Mouse (Mus musculus) cerebellum, postnatal 14 days (tissue): ENCODE measurements around the gene Sgf29.
"Not testable (repeated sequence)": the region's sequence is repeated elsewhere in the genome, so short reads cannot be mapped to it uniquely, and the experiment has no call there.

ENCODE experiments used
- DNase-seq, 2 experiments: peaks; one replicate each; pipeline ENCODE4 v3.0.0; 2021; ENCODE audit warnings: mixed read lengths in 2 of 2

Sgf29 gene

GRCm38 (mm10) chr7:126688156-126688555 is 39.0 kb downstream of the Sgf29 start:
- DNase-seq: not testable (repeated sequence)

DNA sequence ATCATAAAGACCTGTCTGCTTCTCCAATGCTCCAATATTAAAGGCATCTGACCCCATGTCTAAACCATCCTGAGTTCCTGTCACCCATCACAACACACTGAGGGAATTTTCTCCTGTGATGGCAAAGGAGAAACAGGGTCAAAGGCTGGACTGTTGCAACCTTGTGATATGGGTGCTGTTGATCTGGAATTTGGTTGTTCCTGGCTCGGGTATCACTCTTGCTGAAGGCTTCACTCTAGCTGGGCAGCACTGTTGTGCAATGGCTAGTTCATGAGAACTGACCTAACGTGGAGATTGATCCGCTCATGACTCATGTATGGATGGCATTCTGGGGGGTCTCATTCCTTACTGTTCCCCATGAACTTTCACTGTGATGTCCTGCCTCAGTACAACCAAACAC is 39.9 kb downstream of the Sgf29 start:
- DNase-seq: no peak

DNA sequence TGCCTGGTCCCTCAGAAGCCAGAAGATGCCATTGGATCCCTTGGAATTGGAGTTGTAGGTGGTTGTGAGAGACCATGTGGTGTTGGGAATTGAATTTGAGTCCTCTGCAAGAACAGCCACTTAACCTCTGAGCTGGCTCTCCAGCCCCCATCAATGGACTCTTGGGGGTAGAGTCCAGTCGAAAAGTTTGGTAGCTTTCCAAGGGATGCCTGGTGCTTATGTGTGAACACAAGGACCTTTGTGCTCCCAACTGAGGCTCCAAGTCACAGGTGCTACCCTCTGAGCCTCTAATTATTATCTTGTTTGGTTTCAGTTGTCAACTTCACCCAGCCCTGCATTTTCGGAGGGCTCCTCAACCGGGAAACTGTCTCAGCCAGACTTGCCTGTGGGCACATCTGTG is 41.6 kb downstream of the Sgf29 start:
- DNase-seq: no peak

- no peak for DNase-seq
Observed at GRCm38 (mm10) chr7:126691676-126692075, 42.6 kb downstream of the Sgf29 start.

GRCm38 (mm10) chr7:126692426-126692825 is 43.3 kb downstream of the Sgf29 start:
- DNase-seq: no peak

DNA sequence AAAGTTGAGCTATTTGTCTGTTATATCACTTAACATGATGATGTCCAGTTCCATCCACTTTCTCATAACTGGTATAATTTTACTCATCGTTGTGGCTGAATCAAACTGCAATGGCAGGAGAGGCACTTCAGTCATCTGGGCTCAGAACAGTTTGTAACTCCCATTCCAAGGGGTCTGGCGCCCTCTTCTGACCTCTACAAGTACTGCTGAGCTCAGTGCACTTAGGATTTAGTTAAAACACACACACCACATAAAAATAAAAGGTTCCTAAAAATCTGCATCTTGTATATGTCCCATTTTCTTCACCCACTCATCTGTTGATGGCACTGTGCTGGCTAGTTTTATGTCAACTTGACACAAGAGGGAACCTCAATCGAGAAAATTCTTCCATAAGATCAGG is 44.1 kb downstream of the Sgf29 start:
- peak; percentile 87 to 93 for DNase-seq

DNA sequence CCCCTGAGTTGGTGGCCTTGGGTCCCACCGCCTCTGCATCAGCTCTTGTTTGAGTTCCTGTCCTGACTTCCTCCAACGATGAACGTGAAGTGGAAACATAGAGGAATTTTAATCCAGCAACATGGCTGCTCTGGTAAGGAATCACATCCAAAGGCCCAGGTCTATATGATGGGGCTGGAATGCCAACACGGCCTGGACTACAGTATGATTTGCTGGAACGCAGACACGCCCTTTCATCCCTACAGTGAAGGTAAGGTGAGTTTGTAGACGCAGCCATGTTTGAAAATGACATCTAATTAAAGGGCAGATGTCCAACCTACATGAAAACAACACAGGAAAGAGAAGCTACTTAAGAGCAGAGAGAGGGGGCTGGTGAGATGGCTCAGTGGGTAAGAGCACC is 44.7 kb downstream of the Sgf29 start:
- no peak for DNase-seq

DNA sequence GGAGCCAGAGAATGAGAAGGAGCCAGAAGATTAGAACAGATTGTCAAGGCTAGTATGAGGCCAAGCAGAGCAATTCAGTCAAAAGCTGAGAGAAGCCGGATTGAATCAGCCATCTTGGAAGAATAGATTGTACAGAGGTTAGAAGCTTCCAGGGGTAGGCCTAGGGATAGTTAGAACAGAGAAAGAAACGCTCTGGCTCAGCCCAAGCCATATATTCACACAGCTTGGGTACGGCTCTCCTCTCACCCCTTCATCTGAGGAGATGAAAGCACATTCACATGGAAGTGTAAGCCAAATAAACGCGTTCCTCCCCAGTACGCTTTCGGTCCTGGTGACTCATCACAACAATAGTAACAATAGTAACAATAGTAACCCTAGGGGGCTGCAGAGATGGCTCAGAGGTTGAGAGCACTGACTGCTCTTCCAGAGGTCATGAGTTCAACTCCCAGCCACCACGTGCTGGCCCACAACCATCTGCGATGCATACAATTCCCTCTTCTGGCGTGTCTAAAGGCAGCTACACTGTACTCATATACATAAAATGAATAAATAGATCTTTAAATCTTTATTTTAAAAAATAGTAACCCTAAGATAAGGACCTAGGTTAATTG is 45.4 kb downstream of the Sgf29 start:
- DNase-seq: peak in 1 of 2 experiments; percentile 33

GRCm38 (mm10) chr7:126695210-126695611 is 46.1 kb downstream of the Sgf29 start, which contains the start of gene Bola2:
Gene Bola2, plus strand, starts transcription at chr7:126695401.
- DNase-seq: peak in 1 of 2 experiments; percentile 73

DNA sequence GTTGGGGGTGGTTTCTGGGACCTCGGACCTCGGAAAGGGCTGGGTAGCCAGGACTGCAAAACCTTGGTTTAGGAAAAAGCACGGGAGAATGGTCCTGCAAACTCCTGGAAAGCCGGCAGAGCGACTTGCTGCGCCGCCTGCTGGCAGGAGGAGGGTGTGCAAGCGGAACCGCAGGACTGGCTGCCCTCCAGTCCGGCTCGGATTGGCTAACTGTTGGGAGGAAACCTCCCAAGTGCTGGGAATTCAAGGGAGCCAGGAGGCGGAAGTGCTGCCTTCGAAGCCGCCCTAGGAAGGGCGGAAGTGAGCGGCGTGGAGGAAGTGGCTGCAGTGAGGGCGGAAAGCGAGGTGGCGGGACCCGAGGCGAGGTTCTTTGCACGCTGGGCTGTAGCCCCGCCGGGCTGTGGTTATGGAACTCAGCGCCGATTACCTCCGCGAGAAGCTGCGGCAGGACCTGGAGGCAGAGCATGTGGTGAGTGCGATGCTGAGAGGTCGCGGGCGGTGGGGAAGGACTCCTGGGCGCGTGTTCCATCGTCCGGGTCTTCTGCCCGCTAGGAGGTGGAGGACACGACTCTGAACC is 46.6 kb downstream of the Sgf29 start, which contains the start of gene Slx1b:
Slx1b (minus strand) TSS at position 154 of the 577 bp plus-strand sequence.
- DNase-seq: peak; percentile 95 to 97

DNA sequence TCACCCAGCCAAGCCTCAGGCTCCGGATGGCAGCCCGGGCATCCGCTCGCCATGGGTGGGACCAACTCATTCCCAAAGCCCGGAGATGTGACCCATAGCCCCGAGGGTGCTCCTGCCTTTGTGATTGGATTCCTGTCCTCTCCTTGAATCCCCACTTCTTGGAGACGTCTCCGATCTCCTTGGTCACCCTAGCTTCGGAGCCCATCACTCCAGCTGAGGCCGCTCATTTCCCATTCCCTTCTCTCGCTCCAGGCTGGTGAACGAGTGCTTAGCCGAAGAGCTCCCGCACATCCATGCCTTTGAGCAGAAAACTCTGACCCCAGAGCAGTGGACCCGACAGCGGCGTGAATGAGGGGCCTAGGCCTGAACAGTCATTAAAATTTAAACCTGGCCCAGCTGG is 47.2 kb downstream of the Sgf29 start:
- DNase-seq: no peak

GRCm38 (mm10) chr7:126696886-126697285 is 47.8 kb downstream of the Sgf29 start:
- DNase-seq: no peak

GRCm38 (mm10) chr7:126697838-126698237 is 48.7 kb downstream of the Sgf29 start:
- DNase-seq: no peak

DNA sequence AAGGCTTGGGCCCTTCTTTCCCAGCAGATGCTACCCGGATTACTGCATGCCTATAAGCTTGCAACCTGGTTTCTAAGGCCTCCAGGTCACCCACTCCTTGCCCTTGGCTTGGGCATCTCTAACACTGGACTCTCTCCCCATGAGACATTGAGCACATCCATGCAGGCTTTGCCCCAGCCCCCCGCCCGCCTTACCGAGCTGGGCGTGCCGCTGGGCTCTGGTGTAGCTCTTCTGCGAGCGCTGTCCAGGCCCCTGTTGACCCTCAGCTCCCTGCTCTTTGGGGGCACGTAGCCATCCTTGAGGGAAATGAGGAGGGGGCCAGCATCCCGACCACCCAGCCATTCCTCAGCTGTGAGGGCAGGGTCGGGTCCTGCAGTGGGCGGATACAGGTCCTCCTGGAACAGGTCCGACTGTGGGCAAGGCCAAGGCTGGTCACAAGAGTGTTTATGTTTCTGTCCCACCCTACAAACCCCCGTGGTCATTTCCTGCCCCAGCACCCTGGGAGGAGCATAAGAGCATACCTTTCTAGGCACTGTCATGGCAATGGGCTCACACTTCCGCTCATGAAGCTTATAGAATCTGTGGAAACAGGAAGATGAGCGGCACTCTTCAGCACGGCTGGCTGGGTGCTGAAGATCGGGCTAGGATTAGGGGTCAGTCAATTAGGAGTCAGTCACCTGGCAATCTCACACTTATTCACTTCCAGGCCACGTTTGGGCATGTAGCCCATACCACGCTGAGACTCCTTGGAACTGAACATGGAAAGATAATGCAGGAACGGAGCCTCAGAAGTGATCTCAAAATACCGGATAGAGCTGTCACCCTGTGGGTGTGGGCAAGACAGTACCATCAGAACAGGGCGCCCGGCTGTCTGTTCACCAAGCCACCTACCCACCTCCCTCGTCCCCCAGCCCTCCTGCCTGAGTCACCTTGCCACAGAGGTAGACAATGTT is 51.2 kb downstream of the Sgf29 start:
- DNase-seq: peak; percentile 60 to 64

DNA sequence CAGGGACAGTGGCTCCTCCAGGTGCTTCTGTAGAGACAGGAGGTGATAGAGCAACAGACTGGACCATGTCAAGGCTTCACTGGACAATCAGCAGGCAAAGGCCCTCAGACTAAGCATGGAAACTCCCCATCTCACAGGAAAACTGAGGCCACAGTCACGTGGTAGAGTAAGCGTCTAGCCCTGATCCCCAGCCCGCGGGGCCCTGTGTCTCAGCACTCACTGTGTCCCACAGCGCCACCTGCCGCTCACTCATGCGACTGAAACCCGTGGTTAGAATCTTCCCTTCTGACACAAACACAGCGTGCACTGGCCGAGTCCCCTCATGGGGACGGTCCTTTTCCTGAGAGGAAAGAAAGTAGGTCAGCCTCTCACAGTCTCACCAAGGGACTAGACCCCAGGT is 52.0 kb downstream of the Sgf29 start:
- DNase-seq: peak; percentile 95 to 98

DNA sequence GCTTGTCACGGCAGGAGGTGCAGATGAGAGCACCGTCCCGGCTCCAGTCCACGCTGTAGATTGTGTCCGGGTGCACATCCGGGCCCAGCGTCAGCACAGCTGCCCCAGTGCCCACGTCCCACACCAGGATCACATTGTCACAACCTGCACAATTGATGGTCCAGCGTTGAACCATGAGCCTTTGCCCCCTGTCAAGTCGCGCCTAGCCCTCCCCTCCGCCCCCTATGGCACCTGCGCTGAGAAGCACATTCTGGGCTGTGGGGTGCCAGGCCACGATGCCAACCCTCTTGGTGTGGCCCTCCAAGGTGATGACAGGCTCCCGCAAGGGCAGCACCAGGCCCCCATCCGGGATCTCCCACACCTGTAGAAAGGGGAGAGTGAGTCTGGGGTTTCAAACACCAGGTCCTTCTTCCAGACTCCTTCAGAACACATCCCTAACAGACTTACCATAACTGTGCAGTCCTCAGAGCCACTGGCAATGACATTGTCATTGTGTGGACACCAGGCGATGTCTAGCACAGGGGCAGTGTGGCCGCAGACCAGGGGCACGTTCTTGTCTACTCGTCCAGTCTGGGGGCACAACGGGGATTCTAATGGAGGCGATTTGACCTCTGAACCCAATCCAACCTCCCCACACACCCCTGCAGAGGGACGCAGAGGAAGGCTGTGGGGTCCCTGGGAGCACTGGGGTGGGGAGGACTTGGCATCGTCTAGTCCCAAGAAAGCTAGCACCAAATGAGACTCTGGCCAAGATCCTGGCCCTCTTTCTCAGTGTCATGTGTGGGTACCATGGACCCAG is 52.6 kb downstream of the Sgf29 start:
- DNase-seq: peak in 1 of 2 experiments; percentile 40

- no peak for DNase-seq
Observed at GRCm38 (mm10) chr7:126702358-126702757, 53.2 kb downstream of the Sgf29 start.

DNA sequence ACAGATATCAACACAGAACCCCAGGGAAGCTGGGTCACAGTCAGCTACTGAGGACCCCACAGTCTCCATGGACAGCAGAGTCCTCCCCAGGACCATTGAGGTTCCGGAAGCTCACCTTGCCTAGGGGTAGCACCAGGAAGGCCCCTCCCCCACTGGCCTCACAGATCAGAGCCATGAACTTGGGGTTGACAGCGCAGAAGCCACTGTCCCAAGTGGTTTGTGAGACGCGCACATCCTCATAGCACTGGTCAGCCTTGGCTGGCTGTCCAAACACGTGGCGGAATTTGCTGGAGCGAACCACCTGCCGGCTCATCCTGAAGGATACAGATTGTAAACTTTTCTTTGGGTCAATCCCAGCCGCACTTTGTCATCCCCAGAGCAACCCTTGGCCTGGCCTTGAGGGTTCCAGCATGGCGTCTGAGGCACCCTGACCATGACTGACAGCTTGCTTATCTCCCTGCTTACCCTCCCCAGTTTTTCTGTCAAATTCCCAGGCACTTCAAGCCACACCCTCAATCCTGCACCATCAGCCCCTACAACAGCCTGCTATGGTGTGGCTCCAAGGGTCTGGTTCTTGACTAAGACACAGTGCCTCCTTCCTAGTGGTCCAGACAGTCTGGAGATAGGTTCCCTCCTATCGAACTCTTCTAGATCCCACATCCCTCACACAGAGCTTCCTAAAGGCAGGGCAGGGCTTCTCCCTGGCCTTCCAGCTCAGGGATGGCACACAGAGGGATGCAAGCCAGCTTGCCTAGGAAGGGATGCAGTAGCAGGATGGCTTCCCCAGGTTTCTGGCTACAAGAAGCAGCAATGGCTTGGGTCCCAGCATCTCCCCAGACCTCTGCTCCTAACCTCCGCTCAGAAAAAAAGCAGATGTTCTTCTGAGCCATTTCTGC is 54.0 kb downstream of the Sgf29 start:
- DNase-seq: peak; percentile 50 to 74

GRCm38 (mm10) chr7:126703757-126704077 is 54.6 kb downstream of the Sgf29 start:
- peak; percentile 70 to 74 for DNase-seq

DNA sequence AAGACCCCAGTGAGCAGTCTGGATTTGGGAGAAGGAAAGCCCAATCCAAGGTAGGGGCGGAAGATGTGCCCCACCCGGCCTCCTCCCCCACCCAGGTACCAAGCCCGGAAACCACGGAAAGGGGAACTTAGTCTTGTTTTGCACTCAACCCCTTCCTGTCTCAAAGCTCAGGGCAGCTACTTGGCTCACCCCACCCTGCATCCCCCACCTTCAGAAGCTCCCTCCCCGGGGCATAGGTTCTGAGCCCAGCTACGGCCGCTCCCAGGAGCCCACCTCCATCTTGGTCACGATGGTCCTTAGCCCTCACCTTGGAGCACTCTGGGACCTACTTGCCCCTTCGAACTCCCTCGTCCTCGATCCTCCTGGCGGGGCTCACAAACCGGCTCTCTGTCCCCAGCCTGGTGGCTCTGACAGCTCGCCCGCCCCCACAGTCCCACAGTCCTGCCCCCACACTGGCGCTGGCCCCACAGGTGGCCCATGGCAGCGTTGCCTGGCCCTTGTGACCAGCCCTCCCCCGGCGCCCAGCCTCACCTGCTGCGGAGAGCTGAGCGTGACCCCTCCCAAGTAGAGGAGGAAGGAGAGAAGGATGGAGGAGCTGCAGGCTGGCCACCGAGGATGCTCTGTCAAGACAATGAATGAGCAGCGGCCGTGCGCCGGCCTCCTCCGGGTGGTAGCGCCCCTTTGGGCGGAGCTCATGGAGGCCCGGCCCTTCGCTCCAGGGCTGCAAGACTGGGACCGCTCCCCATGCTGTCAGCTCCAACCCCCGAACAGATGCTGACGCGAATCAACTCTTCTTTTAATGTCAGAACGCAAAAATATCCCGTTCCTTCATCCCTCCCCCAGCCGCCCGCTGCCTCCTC is 55.2 kb downstream of the Sgf29 start:
- DNase-seq: peak; percentile 90 to 92
